Mouse (Mus musculus): ENCODE results near the gene Pbdc1.
"Not testable (repeated sequence)": the region's sequence is repeated elsewhere in the genome, so short reads cannot be mapped to it uniquely, and the experiment has no call there.

The Pbdc1 gene

GRCm38 (mm10) chrX:105079615-105080092 lies at the start of gene Pbdc1:
Gene Pbdc1, plus strand, starts transcription at chrX:105079756.
- DNase-seq (ENCODE audit: low read depth in 2 of 2, low spot score in 2 of 2): peak; percentile 79 to 90

DNA sequence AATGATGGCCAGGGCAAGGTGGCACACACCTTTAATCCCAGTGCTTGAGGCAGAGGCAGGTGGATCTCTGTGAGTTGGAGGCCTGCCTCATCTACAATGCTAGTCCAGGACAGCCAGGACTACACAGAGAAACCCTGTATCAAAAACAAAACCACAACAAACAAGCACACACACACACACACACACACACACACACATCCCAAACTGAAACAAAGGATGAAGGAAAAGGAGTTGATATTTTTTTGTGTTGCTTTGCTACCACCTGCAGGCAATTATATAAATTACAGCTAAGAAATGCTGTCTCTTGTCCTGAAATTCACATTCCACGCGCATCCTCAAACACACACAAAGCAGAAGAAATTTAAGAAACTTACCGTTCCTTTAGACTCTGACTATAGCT lies 41.9 kb upstream of the Pbdc1 start:
- no peak for DNase-seq (ENCODE audit: low read depth in 2 of 2, low spot score in 2 of 2)

DNA sequence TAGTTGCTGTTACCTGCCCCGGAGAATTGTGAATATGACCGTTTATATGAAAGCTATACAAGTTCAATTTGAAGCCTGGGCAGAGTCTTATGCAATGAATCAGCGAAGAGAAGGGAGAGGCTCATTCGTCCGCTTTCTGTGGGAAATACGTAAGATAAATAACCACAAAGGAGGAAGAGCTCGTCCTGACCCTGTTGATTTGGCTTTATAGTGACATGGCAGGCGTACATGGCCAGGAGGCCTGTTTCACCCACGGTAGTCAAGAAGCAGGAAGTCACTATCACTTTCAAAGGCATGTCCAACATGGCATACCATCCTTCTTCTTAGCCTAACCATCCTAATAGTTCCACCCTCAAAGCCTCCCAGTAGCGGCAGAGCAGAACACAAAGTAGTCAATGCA lies 15.3 kb upstream of the Pbdc1 start:
- DNase-seq (ENCODE audit: low read depth in 2 of 2, low spot score in 2 of 2): no peak

GRCm38 (mm10) chrX:105064801-105065200 lies 14.8 kb upstream of the Pbdc1 start:
- no peak for DNase-seq (ENCODE audit: low read depth in 2 of 2, low spot score in 2 of 2)

GRCm38 (mm10) chrX:105069671-105070503 lies 9.7 kb upstream of the Pbdc1 start:
- DNase-seq (ENCODE audit: low read depth in 2 of 2, low spot score in 2 of 2): peak; percentile 60 to 76

DNA sequence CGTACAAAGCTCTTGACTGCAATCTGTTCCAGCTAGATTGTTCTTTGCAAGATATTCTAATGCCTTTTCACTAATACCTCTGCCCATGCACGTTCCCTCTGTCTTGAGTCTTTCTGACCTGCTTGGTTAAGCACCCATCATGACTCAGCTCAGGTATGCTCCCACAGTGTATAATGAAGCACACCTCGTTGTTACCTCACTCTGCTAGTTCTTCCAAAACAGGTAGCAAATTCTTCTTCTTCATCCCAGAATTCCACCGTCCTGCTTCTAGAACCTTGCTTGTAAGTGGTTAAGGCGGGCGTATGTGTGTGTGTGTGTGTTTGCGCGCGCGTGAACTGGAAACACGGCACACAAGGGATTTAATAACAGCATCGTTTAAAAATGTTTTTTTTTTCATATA lies 405 bp upstream of the Pbdc1 start:
- no peak for DNase-seq (ENCODE audit: low read depth in 2 of 2, low spot score in 2 of 2)

DNA sequence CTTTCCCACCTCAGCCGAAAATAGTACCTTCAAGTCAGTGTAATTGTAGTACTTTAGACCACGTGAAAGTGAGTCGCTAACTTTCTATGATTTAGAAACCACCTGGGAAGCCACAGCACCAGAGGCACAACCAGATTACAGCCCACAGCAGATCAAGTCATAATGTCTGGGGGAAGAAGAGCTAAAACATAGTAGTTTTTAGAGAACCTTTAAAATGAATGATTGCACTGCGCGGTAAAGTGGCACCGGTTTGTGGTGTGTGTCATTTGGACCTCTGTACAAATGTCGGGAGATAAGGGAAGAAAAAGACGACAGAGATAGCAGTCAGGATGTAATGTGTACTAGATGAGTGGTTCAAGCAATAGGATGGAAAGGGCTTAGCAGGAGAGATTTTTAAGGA lies 540 bp downstream of the Pbdc1 start:
- DNase-seq (ENCODE audit: low read depth in 2 of 2, low spot score in 2 of 2): no peak

GRCm38 (mm10) chrX:105083013-105083412 lies 3.5 kb downstream of the Pbdc1 start:
- DNase-seq (ENCODE audit: low read depth in 2 of 2, low spot score in 2 of 2): not testable (repeated sequence)

GRCm38 (mm10) chrX:105104175-105104574 lies 24.6 kb downstream of the Pbdc1 start:
- peak in 1 of 2 experiments; percentile 41 for DNase-seq (ENCODE audit: low read depth in 2 of 2, low spot score in 2 of 2)

DNA sequence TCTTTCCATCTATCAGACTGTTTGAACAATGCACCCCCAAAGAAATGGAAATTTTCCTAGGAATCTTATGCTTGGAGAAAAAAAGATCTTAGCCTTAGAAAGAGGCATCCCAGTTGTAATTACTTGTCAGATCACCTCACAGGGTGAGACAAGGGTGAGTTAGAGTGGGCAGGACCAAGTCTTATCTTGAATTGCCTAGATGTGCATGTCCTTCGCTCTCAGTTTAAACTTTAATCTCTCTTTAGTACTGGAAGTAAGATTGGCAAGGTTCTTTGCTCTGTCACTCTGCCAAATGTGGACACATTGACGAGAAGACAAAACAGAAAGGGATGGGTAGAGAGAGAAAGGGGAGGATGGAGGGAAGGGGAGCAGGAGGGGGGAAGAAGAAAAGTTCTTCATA lies 35.4 kb downstream of the Pbdc1 start:
- no peak for DNase-seq (ENCODE audit: low read depth in 2 of 2, low spot score in 2 of 2)

- peak; percentile 40 to 63 for DNase-seq (ENCODE audit: low read depth in 2 of 2, low spot score in 2 of 2)
These were observed 41.0 kb downstream of the Pbdc1 start, which contains the start of gene Magee1 for GRCm38 (mm10) chrX:105120275-105121226. Gene Magee1, plus strand, starts transcription at chrX:105120378.

- peak; percentile 65 to 80 for DNase-seq (ENCODE audit: low read depth in 2 of 2, low spot score in 2 of 2)
These were observed 41.8 kb downstream of the Pbdc1 start for GRCm38 (mm10) chrX:105121227-105121865.

- DNase-seq (ENCODE audit: low read depth in 2 of 2, low spot score in 2 of 2): no peak
These were observed 45.3 kb downstream of the Pbdc1 start for GRCm38 (mm10) chrX:105124903-105125302.

DNA sequence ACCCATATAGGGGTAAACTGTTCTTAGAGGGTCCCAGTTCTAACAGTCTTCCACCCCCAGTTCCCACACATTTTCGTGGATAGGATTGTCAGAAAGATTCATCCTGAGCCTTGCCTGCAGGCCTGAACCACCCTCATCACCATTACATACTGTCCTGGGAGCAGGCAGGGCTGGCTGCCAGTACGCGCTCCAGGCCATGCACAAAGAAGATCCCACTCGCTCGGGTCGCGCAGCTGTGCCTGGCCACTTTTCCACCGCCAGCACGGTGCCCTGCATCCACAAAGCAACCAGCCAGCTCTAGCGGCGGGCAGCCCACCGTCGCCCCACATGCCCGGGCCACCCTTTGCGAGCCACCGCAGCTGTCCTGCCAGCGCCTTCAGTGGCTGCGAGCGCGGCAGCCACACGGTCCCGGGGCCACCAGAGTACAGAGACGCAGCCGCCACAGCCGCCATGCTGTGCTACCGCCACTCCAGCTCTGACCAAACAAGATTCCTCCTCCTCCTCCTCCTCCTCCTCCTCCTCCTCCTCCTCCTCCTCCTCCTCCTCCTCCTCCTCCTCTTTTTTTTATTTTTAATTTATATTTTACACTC lies 72.4 kb downstream of the Pbdc1 start:
- no peak for DNase-seq (ENCODE audit: low read depth in 2 of 2, low spot score in 2 of 2)

- DNase-seq (ENCODE audit: low read depth in 2 of 2, low spot score in 2 of 2): not testable (repeated sequence)
These were observed 85.5 kb downstream of the Pbdc1 start for GRCm38 (mm10) chrX:105165007-105165406.

All from CD8-positive naive resting alpha-beta T cell, adult 2 months (primary cell).